Mouse (Mus musculus) lung, embryonic 16.5 days (tissue): ENCODE measurements at regions not wholly inside any gene's neighbourhood (a gene's known extent, or its start where the extent isn't known, plus 50 kb on each side); places are given as distances from the start of the nearest gene placed in this dataset.

Experiments used
- ATAC-seq: fragments of 200-750 bp; cut with Nextera tagmentation; 2 replicates; pipeline ENCODE4 v1.8.0; 2017; ENCODE audit warnings: low read depth, mild to moderate bottlenecking, moderate library complexity
- H3K27ac ChIP-seq: fragments of 300-500 bp; sonication (generic); 2 replicates; pipeline ENCODE4 v1.5.1; 2014; ENCODE audit warnings: mild to moderate bottlenecking, control low read depth, low read length
- H3K27me3 ChIP-seq: fragments of 300-500 bp; sonication (generic); 2 replicates; pipeline ENCODE4 v1.6.1; 2014; ENCODE audit warnings: low read depth, low read length, mixed read lengths; ENCODE audit not compliant: control insufficient read depth, insufficient read depth
- H3K36me3 ChIP-seq: fragments of 300-500 bp; sonication (generic); 2 replicates; pipeline ENCODE4 v1.6.1; 2014; ENCODE audit warnings: low read length; ENCODE audit not compliant: control insufficient read depth, insufficient read depth
- H3K4me1 ChIP-seq: fragments of 300-500 bp; sonication (generic); replicated peaks from 2 replicates; pipeline ENCODE4 v1.6.1; 2014; ENCODE audit warnings: low read length, mixed read lengths; ENCODE audit not compliant: control insufficient read depth, insufficient read depth
- H3K4me2 ChIP-seq: fragments of 300-500 bp; sonication (generic); 2 replicates; pipeline ENCODE4 v1.6.1; 2014; ENCODE audit warnings: low read depth, low read length, control low read depth
- H3K4me3 ChIP-seq: fragments of 300-500 bp; sonication (generic); 2 replicates; pipeline ENCODE4 v1.5.1; 2014; ENCODE audit warnings: mild to moderate bottlenecking, low read length, control low read depth
- H3K9ac ChIP-seq: fragments of 300-500 bp; sonication (generic); 2 replicates; pipeline ENCODE4 v1.6.1; 2014; ENCODE audit warnings: low read length, control low read depth
- H3K9me3 ChIP-seq: fragments of 300-500 bp; sonication (generic); 2 replicates; pipeline ENCODE4 v1.6.1; 2016; ENCODE audit warnings: low read length; ENCODE audit not compliant: control insufficient read depth
- WGBS: fragments of 180-500 bp; shearing (Covaris S2); extraction: QIAGEN DNeasy Blood & Tissue Kit; methylation state at CpG from one replicate; pipeline ENCODE4 v1.1.7; 2014; 5-methylcytosine and 5-hydroxymethylcytosine counted together

GRCm38 (mm10) chr6:39283761-39284415 lies 77.3 kb upstream of the Kdm7a start:
- Histone ChIP-seq H3K36me3 (no peaks in the 10 kb centered on the region), H3K9me3 (no peaks in the 10 kb centered on the region), H3K27me3 (no peaks in the 10 kb centered on the region), H3K4me3 (no peak overlapping the region), H3K4me2 (no peak overlapping the region), H3K4me1 (no peaks in the 10 kb centered on the region), H3K27ac (no peak overlapping the region), H3K9ac (no peak overlapping the region)
- WGBS = 61% methylated on average over 9 of the region's 9 CpGs
- no peak for ATAC-seq

- Histone ChIP-seq H3K27me3 (no peaks in the 10 kb centered on the region), H3K36me3 (no peaks in the 10 kb centered on the region), H3K9ac (no peak overlapping the region), H3K4me1 (peaks cover 2% of the 10 kb centered on the region; the same call in 1 of the 2 replicates), H3K4me3 (no peak overlapping the region), H3K4me2 (no peak overlapping the region), H3K9me3 (0 out of 2 replicates have a peak, but pooled peaks cover 2% of the 10 kb centered on the region), H3K27ac (no peak overlapping the region)
- ATAC-seq = 0 out of 2 replicates have a peak, but pooled peaks have one; percentile 43
- WGBS = 78% methylated on average over 6 of the region's 6 CpGs
These were observed 71.7 kb upstream of the Kdm7a start for GRCm38 (mm10) chr6:39278317-39278716.

- no peak; the same call in 1 of the 2 replicates for ATAC-seq
- no peak overlapping the region for H3K4me3 ChIP-seq
- no peak overlapping the region for H3K9ac ChIP-seq
- H3K36me3 ChIP-seq = no peaks in the 10 kb centered on the region
- peaks cover 2% of the 10 kb centered on the region; the same call in 1 of the 2 replicates for H3K4me1 ChIP-seq
- H3K27ac ChIP-seq = no peak overlapping the region
- no peaks in the 10 kb centered on the region for H3K27me3 ChIP-seq
- WGBS = 67% methylated on average over 12 of the region's 12 CpGs
- H3K4me2 ChIP-seq = no peak overlapping the region
- H3K9me3 ChIP-seq = 0 out of 2 replicates have a peak, but pooled peaks cover 4% of the 10 kb centered on the region
These were observed 68.3 kb upstream of the Kdm7a start for GRCm38 (mm10) chr6:39274774-39275502.

GRCm38 (mm10) chr6:39273427-39273826 lies 66.8 kb upstream of the Kdm7a start:
- Histone ChIP-seq H3K4me3 (no peak overlapping the region), H3K27ac (no peak overlapping the region), H3K27me3 (no peaks in the 10 kb centered on the region), H3K36me3 (no peaks in the 10 kb centered on the region), H3K9ac (no peak overlapping the region), H3K4me2 (no peak overlapping the region), H3K9me3 (0 out of 2 replicates have a peak, but pooled peaks cover 4% of the 10 kb centered on the region), H3K4me1 (peaks cover 10% of the 10 kb centered on the region)
- no peak for ATAC-seq
- 97% methylated on average over 1 of the region's 1 CpGs for WGBS

GRCm38 (mm10) chr6:39270457-39270856 lies 63.9 kb upstream of the Kdm7a start:
- Histone ChIP-seq H3K4me1 (peaks cover 10% of the 10 kb centered on the region), H3K27me3 (no peaks in the 10 kb centered on the region), H3K4me2 (no peak overlapping the region), H3K9ac (no peak overlapping the region), H3K4me3 (no peak overlapping the region), H3K27ac (no peak overlapping the region), H3K9me3 (0 out of 2 replicates have a peak, but pooled peaks cover 4% of the 10 kb centered on the region), H3K36me3 (no peaks in the 10 kb centered on the region)
- 82% methylated on average over 1 of the region's 1 CpGs for WGBS
- ATAC-seq = no peak

GRCm38 (mm10) chr6:39269706-39270105 lies 63.1 kb upstream of the Kdm7a start:
- Histone ChIP-seq H3K27ac (no peak overlapping the region), H3K9me3 (0 out of 2 replicates have a peak, but pooled peaks cover 4% of the 10 kb centered on the region), H3K36me3 (no peaks in the 10 kb centered on the region), H3K27me3 (no peaks in the 10 kb centered on the region), H3K4me1 (peaks cover 12% of the 10 kb centered on the region), H3K9ac (no peak overlapping the region), H3K4me2 (no peak overlapping the region), H3K4me3 (no peak overlapping the region)
- 45% methylated on average over 5 of the region's 5 CpGs for WGBS
- no peak; the same call in 1 of the 2 replicates for ATAC-seq

GRCm38 (mm10) chr6:39268647-39269428 lies 62.2 kb upstream of the Kdm7a start:
- H3K4me3 ChIP-seq = no peak overlapping the region
- H3K4me1 ChIP-seq = peaks cover 18% of the 10 kb centered on the region
- ATAC-seq = peak; percentile 13; the same call in 1 of the 2 replicates
- no peak overlapping the region for H3K27ac ChIP-seq
- H3K9me3 ChIP-seq = 0 out of 2 replicates have a peak, but pooled peaks cover 4% of the 10 kb centered on the region
- H3K4me2 ChIP-seq = no peak overlapping the region
- peak overlapping the region; percentile 8; the same call in 1 of the 2 replicates for H3K9ac ChIP-seq
- no peaks in the 10 kb centered on the region for H3K27me3 ChIP-seq
- WGBS = 11% methylated on average over 7 of the region's 8 CpGs
- no peaks in the 10 kb centered on the region for H3K36me3 ChIP-seq

GRCm38 (mm10) chr6:39264722-39265121 lies 58.1 kb upstream of the Kdm7a start:
- 40% methylated on average over 4 of the region's 4 CpGs for WGBS
- no peak overlapping the region for H3K9ac ChIP-seq
- peaks cover 18% of the 10 kb centered on the region for H3K4me1 ChIP-seq
- no peaks in the 10 kb centered on the region for H3K27me3 ChIP-seq
- no peaks in the 10 kb centered on the region for H3K36me3 ChIP-seq
- H3K27ac ChIP-seq = 0 out of 2 replicates have a peak overlapping the region, but pooled peaks have one; percentile 11
- no peaks in the 10 kb centered on the region for H3K9me3 ChIP-seq
- no peak overlapping the region for H3K4me3 ChIP-seq
- no peak overlapping the region for H3K4me2 ChIP-seq
- ATAC-seq = peak; percentile 67

GRCm38 (mm10) chr6:39263615-39264014 lies 57.0 kb upstream of the Kdm7a start:
- no peak for ATAC-seq
- WGBS = 60% methylated on average over 8 of the region's 8 CpGs
- no peaks in the 10 kb centered on the region for H3K36me3 ChIP-seq

More at GRCm38 (mm10) chr6:39263615-39264014, 57.0 kb upstream of the Kdm7a start:
- Histone ChIP-seq H3K9me3 (no peaks in the 10 kb centered on the region), H3K9ac (no peak overlapping the region), H3K4me2 (no peak overlapping the region), H3K4me1 (peaks cover 11% of the 10 kb centered on the region), H3K4me3 (no peak overlapping the region), H3K27me3 (no peaks in the 10 kb centered on the region; the same call in 1 of the 2 replicates), H3K27ac (no peak overlapping the region)
